Mouse (Mus musculus): ENCODE results near the gene Phf2.

- no peak for TF ChIP-seq POLR2A (IDR thresholded peaks at IDR 0.05; ENCODE audit: insufficient read length, low read depth)
- no peak for TF ChIP-seq MAX (IDR thresholded peaks at IDR 0.05; ENCODE audit: low read depth)
Observed at GRCm38 (mm10) chr13:48756769-48757168, 114.2 kb downstream of the Phf2 start.
